Mouse (Mus musculus) C2C12 (cell line): ENCODE results near the gene Tmem191c.
A peak's percentile ranks its signal among the peaks of the same experiment; 100 is the strongest.

ENCODE experiments used
- CTCF ChIP-seq: IDR thresholded peaks from one replicate; pipeline ENCODE4 v1.5.1; 2011; ENCODE audit not compliant: control insufficient read depth, insufficient read depth, insufficient read length
- USF1 ChIP-seq: IDR thresholded peaks from one replicate; pipeline ENCODE4 v1.6.1; 2011; ENCODE audit warnings: low read depth, mild to moderate bottlenecking, control low read depth, moderate library complexity

DNA sequence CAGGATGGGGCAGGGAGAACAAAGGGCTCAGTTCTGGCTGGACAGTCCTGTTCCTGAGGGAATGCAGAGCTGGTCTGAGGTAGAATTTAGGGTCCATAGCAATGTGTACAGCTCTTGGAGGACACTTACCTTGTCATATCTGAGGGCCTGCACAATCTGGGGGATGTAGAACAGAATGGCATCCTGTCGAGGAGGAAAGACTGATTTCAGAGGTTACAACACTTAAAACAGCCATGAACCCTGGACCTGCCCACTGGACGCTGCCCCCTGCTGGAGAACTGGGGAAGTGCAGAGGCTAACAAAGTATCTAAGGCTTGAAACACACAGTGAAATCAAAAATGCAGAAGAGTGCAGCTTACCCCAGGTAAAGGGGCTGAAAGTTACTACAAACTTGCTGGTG, 16.9 kb downstream of the Tmem191c start:
- TF ChIP-seq CTCF (peak; percentile 62), USF1 (no peak)
